Mouse (Mus musculus): ENCODE measurements around the gene Rorc.
A peak's percentile ranks its signal among the peaks of the same experiment; 100 is the strongest.

The Rorc gene

GRCm38 (mm10) chr3:94377028-94377923 is 4.7 kb downstream of the Rorc start:
- no peak for DNase-seq

DNA sequence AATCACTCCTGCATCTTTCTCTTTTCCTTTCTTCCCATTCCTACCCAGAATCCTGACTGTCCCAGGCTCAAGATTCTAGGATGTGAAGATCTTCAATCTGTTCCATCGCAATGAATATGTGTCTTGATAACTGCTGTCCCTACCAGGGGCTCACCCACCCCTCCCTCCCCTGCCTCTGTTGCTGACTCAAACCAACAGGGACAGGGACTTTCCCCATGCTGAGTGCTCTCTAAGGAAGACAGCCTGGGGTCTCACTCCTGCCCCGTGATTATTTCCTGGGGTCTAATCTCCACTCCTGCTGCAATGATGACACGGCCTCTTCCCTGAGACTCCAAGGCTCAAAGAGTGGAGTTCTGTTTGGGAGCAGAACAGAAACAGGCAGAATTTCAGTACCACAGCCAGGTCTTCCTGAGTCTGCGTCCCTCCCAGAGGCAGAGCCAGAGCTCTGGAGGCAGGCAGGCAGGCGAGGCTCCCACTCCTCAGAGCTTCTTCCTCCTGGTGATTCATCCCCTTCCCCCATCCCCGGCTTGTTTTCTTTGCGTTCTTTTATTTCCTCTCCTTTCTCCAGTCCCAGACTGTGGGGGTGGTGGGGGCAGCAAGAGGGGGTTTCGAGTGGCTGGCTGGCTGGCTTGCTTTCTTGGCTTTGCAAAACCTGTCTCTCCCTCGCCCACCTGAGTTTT is 7.4 kb downstream of the Rorc start:
- DNase-seq = no peak

GRCm38 (mm10) chr3:94382308-94382707 is 9.7 kb downstream of the Rorc start:
- no peak for DNase-seq

- DNase-seq = no peak
Measured at GRCm38 (mm10) chr3:94383476-94383875, 10.9 kb downstream of the Rorc start.

DNA sequence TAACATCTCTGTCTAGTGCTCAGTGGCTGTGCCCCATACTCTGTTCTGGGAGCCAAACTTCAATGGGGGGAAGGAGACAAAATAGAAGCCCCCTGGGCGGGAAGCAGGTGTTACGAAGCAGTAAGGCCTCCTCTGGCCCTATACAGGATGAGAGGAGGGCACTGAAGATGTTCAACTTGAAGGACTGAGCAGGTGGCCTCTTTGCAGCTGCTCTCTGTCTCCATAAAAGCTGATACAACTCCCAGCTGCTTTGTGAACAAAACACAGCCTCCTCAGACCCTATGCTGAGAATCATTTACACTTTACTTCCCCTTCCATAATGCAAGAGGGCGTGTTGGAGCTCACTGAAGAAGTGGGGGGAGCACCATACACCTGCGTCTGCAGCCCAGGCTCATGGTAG is 14.1 kb downstream of the Rorc start:
- DNase-seq = no peak

DNA sequence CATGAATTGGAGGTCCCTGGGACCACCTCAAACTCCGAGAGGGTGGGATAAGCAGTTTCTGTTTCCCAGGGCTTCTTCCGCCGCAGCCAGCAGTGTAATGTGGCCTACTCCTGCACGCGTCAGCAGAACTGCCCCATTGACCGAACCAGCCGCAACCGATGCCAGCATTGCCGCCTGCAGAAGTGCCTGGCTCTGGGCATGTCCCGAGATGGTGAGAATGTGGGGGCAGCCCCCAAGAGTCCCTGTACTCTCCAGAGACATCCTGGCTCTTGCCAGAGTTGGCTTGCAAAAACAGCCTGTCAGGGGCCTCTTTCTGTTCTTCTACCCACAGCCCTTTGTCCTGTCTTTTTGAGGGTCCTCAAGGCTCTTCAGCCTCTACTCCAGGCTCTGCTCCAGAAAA is 14.8 kb downstream of the Rorc start:
- DNase-seq = no peak

DNA sequence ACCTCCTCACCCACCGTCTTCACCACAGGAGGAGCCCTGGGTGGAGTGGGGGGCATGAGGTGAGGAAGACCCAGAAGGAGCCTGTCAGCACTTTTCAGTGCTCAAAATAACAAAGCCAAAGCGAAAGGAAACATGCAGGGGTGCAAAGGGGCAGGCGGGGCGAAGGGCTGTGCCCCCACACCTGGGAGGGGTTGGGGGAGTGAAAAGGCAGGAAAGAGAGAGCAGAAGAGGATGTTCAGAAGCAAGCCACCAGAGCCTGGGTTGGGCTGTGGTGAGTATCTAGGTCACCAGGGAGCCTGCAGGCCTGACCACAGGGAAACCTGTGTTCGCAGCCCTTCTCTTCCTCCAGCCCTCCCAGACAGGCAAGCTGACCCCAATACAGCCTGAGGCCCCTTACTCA is 15.5 kb downstream of the Rorc start:
- no peak for DNase-seq

- no peak for DNase-seq
Measured at GRCm38 (mm10) chr3:94389420-94389819, 16.8 kb downstream of the Rorc start.

DNA sequence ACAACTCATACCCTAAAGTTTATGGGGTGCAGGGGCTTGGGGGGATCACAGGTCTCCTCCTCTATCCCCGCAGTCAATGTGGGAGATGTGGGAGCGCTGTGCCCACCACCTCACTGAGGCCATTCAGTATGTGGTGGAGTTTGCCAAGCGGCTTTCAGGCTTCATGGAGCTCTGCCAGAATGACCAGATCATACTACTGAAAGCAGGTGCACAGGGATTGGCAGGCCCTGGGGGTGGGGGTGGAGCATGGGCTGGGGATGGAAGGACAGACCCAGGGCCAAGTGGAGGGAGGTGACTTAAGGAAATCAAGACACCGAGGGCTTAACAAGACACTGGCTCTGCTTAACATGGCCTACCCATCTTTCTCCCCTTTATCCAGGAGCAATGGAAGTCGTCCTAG is 18.4 kb downstream of the Rorc start:
- DNase-seq = no peak

GRCm38 (mm10) chr3:94392128-94392527 is 19.5 kb downstream of the Rorc start:
- DNase-seq = no peak

DNA sequence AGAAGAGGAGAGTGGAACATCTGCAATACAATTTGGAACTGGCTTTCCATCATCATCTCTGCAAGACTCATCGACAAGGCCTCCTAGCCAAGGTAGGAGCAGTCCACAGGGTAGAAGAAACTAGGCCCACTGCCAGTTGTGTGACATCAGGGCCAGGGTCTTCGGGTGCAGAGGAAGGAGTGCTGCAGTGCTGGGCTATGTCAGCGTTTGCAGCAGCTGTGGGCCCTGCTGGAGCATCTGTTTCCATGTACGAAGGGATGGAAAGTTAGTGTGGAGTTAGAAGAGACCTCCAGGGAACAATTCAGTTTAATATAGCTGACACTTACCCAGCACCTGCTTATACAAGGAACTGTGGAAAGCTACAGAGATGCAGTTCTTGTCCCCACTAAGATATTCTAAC is 20.5 kb downstream of the Rorc start:
- DNase-seq = no peak

DNA sequence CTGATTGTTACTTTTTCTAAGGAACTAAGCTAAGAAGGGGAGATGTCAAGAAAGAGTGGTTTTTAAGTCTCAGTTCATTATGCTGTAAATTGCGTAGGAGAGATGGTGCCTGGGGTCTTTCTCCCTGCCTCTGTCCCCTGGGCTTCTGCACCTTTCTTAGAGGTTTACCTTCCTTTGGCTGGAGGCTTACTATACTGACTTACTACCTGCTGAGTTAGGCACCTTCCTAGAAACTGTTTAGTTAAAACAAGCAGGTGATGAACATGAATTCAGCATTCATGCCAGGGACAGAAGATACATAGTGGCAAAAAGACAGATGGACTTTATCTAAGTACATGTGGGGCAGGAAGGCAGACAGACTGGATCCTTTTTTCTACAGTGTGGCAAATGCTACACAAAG is 23.7 kb downstream of the Rorc start:
- DNase-seq = no peak

DNA sequence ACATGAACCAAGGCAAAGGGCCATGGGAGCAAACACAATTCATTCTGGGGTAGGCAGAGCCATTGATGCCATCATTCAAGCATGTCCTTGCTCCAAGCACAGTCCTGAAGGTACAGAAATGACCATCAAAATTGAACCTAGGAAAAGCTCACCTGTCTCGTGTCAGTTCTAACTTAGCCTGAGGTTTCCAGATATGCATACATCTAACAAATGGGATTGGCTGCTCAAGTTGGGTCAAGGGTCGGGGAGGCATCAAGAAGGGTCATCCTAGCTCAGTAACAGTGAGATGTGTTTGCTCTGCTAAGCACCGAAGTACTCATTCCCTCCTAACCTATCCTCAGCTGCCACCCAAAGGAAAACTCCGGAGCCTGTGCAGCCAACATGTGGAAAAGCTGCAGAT is 24.3 kb downstream of the Rorc start:
- no peak for DNase-seq

- no peak for DNase-seq
Measured at GRCm38 (mm10) chr3:94398217-94398616, 25.6 kb downstream of the Rorc start, which contains the start of gene Lingo4. Gene Lingo4, plus strand, starts transcription at chr3:94398517.

- no peak for DNase-seq
Measured at GRCm38 (mm10) chr3:94398943-94399481, 26.4 kb downstream of the Rorc start.

DNA sequence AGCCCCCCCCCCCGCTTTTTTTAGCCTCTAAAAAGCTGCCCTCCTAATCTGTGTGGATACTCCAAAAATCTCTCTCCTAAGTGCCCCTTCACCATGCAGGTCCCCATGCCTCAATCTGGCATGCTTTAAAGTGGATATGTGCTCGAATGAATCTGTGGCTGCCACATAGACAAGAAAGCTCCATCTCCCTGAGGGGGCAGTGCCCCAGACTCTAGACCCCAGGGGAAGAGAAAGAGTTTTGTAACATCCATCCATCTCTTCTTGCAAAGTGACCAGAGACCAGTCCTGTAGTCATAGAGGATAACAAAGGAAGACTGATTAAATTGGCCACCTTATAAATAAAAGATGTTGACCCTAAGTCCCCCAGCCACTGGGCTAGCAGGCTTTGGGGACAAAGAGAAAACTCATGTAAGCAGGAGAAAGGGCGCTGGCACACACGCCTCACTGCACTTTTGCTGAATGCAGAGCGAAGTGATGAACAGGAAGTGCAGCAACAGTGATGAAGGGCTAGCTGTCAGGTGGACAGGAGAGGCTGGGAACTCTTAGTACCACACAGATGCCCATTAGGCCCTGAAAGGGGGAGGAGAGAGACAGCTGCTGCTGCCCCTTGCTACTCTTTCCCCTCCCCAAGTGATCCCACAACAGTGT is 27.2 kb downstream of the Rorc start:
- no peak for DNase-seq

DNA sequence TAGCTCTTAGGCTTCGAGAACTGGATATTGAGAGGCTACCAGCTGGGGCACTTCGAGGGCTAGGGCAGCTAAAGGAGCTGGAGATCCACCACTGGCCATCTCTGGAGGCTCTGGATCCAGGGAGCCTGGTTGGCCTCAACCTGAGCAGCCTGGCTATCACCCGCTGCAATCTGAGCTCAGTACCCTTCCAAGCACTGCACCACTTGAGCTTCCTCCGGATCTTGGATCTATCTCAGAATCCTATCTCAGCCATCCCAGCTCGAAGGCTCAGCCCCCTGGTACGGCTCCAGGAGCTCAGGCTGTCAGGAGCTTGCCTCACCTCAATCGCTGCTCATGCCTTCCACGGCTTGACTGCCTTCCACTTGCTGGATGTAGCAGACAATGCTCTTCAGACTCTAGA is 29.9 kb downstream of the Rorc start:
- no peak for DNase-seq

- DNase-seq = peak; percentile 8
Measured at GRCm38 (mm10) chr3:94404366-94405054, 31.9 kb downstream of the Rorc start.

DNA sequence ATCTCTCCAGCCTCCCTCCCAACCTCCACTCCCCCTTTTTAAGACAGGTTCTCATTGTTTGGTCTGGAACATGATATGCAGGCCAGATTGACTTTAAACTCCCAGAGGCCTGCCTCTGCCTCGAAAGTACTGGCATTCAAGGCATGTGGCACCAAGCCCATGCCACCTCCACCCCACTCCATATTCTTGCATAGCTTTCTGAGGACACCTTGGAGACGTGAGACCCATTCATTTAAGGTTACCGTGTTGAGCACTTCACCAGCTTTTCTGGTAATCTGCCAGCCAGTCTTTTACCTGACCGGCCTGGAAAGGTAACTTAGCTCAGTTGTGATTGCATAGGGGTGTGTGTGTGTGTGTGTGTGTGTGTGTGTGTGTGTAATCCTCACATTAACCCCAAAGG is 33.0 kb downstream of the Rorc start:
- DNase-seq = peak; percentile 26

DNA sequence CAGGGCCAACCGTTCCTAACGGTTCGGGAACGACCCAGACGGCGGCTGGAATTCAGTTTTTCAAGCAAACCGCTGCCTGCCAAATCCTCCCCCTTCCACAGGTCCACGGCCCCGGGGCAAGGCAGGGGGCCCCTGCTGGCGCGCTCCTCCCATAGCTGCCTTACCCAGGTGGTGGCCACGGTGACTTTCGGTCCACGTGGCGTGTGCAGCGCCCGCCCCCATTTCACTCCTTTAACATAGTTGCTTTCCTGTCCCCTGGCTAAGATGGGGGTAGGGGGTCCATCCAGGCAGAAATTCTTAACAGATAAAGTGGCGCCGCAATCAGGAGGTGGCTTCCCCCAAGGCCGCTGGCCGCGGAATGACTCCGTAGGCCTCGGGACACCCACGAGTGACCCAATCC is 39.9 kb downstream of the Rorc start:
- DNase-seq = no peak

- DNase-seq = peak; percentile 93
Measured at GRCm38 (mm10) chr3:94413031-94413679, 40.6 kb downstream of the Rorc start, which contains the start of gene Tdrkh. Gene Tdrkh, plus strand, starts transcription at chr3:94413273.

- DNase-seq = no peak
Measured at GRCm38 (mm10) chr3:94430980-94431379, 58.4 kb downstream of the Rorc start.

Measured in lung, postnatal 14 days (tissue).